Mouse (Mus musculus): ENCODE data around the gene Oog4.
A peak's percentile ranks its signal among the peaks of the same experiment; 100 is the strongest.

DNA sequence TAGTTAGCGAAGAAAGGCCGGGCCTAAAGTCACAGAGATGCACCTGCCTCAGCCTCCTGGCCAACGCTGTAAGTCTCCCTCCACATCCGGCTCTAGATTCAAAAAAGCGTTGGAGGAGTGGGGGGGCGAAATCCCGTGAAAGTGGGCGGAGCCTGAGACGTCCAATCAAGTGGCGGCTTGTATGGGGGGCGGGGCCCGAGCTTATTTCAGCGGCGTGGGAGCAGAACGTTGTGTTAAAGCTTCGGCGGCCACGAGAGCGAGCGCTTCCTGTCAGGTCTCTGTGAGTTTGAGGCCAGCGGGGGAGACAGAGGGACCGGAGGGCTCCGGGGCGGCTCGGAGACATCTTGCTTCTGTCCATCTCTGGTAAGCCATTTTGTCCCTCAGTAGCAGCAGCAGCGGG is 55.9 kb downstream of the Oog4 start, which contains the start of gene Pramel1:
- TF ChIP-seq CTCF (IDR thresholded peaks at IDR 0.05; ENCODE audit: control insufficient read depth, insufficient read depth, insufficient replicate concordance, low read depth, low read length) (no peak), POLR2A (IDR thresholded peaks at IDR 0.05; ENCODE audit: control insufficient read depth, low read depth, low read length) (0 out of 2 replicates have a peak, but pooled peaks have one; percentile 91)
